Mouse (Mus musculus): Measurements from ENCODE around the gene Zfp551. TPM values are rescaled to one million over a fixed set of nuclear protein-coding genes. Genes with fewer than 3 reads are reported as not detected.

Zfp551 gene
- total RNA-seq (2015) (0.44 and 0.57 TPM in 2 replicates), total RNA-seq (2017) (1.9 and 2.0 TPM in 2 replicates)

DNA sequence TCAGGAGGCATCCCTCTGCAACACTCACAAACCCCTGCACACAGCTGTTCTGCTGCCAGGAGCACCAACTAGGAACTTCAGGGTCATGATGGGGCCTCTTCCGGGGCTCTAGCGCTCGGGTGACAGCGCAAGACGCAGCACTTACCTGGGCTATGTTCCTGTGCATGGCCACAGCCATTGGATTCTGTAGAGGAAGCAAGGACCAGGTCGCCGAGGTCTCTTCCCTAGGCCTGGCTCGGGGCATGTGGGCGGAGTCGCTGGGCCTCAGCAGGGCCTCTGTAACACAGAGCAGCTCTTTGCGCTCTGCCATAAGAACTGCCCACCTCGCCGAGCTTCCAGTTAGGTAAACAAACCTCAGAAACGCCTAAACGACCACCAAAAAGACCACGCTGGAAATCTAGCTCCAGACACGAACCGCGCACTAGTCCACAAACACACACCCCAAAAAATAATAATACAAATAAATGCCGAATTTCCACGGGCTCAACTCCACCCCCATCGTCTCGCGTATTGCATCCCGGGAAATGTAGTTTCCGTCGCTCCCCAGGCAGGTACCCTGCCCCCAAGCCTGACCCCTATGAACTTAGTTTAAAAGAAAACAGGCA lies at the start of gene Zfp551:
Gene Zfp551 (minus strand): TSS at position 507 of the 605 bp plus-strand sequence.
- ATAC-seq (replicated peaks; ENCODE audit: poor library complexity), result peak; percentile 98

DNA sequence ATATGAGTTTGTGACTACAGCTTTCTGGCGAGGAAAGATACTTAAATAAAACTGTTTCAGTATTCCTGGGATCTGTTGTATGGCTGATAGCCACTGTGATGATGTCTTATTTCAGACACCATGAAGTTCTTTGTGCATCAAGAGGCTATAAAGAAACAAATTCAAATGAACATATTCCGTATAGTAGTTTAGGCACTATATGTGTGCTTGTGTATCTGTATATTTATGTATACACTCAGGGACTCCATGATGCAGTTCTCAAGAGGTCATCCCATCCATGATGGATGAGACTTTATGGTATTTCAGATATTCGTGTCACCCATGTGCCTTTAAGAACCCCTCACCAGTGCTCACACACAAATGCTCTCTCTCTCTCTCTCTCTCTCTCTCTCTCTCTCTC lies 304 bp upstream of the Zfp551 start:
- ATAC-seq (replicated peaks; ENCODE audit: poor library complexity), result no peak

DNA sequence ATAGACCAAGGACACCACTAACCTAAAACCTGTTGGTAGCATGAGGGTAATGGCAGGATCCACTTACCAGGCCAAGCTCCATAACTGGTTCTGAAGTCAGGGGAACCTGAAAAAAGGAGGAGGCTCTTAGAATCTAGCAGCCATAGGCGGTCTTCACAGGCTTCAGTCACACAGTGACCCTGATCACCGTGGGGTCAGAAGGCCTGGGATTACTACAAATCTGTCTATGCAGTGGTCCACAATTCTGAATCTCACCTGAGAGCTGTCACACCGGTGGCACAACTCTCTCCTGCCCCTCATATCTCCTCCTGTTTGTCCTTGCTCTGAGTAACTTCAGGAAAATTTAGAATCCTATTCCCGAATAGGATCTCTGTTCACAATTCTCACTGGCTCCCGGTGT lies 810 bp downstream of the Zfp551 start:
- 0 out of 2 replicates have a peak, but pooled peaks have one; percentile 8 for ATAC-seq (replicated peaks; ENCODE audit: poor library complexity)

DNA sequence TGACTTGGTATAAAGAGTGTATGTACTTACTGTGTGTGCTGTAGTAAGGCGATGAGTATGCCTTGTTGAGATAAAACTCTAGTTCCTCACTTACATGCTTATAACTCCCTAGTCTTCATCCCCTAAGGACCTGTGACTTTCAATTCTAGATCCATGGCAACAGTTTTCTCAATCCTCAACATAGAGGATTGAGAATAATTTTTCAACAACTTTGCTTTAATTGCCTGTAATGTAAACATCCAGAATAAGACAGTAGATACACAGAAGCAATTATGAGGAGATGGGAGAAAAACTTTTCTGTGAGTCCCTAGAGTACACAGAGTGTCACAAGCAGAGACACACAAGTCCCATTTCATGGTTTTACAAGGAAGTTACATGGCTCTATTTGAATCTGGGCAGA lies 53.4 kb downstream of the Zfp551 start, which contains the start of gene Vmn1r84:
Gene Vmn1r84 (minus strand): TSS at position 101 of the 400 bp plus-strand sequence.
- ATAC-seq (replicated peaks; ENCODE audit: poor library complexity), result no peak

Other genes with a start within 250 kb of the Zfp551 start
- gene Vmn1r80, start 233.5 kb downstream of the Zfp551 start, total RNA-seq (2015), result not detected in 2 replicates
- gene Vmn1r80, start 233.5 kb downstream of the Zfp551 start, total RNA-seq (2017), result not detected in 2 replicates
- 0.02 TPM in 1 of 2 replicates, not detected in the other for gene Vmn1r81, start 154.5 kb downstream of the Zfp551 start, total RNA-seq (2015)
- gene Vmn1r81, start 154.5 kb downstream of the Zfp551 start, total RNA-seq (2017), result not detected in 2 replicates
- gene Vmn1r82, start 122.3 kb downstream of the Zfp551 start, total RNA-seq (2015), result not detected in 2 replicates
- not detected in 2 replicates for gene Vmn1r82, start 122.3 kb downstream of the Zfp551 start, total RNA-seq (2017)
- not detected in 2 replicates for gene Vmn1r83, start 93.3 kb downstream of the Zfp551 start, total RNA-seq (2015)
- not detected in 2 replicates for gene Vmn1r83, start 93.3 kb downstream of the Zfp551 start, total RNA-seq (2017)
- gene Vmn1r84, start 53.5 kb downstream of the Zfp551 start, total RNA-seq (2015), result not detected in 2 replicates
- gene Vmn1r84, start 53.5 kb downstream of the Zfp551 start, total RNA-seq (2017), result not detected in 2 replicates
- 11.2 and 12.3 TPM in 2 replicates for gene Zfp606, start 55.5 kb upstream of the Zfp551 start, total RNA-seq (2015)
- 9.4 and 11.7 TPM in 2 replicates for gene Zfp606, start 55.5 kb upstream of the Zfp551 start, total RNA-seq (2017)
- not detected in 2 replicates for gene 2900092C05Rik, start 89.8 kb upstream of the Zfp551 start, total RNA-seq (2015)
- not detected in 2 replicates for gene 2900092C05Rik, start 89.8 kb upstream of the Zfp551 start, total RNA-seq (2017)
- gene Vmn2r53, start 186.0 kb upstream of the Zfp551 start, total RNA-seq (2015), result 0.02 TPM in 2 replicates
- gene Vmn2r53, start 186.0 kb upstream of the Zfp551 start, total RNA-seq (2017), result not detected in 2 replicates
- gene Vmn2r54, start 217.6 kb upstream of the Zfp551 start, total RNA-seq (2015), result not detected in 2 replicates
- gene Vmn2r54, start 217.6 kb upstream of the Zfp551 start, total RNA-seq (2017), result not detected in 2 replicates